Mouse (Mus musculus) brain, embryonic 14.5 days (tissue): ENCODE results near the gene Dnhd1.

ENCODE experiments used
- CTCF ChIP-seq: fragments of 200-500 bp; IDR thresholded peaks from 2 replicates; pipeline ENCODE4 v1.5.1; 2012; ENCODE audit warnings: inconsistent platforms, mild to moderate bottlenecking, moderate library complexity, borderline replicate concordance; ENCODE audit not compliant: insufficient read depth, insufficient read length; ENCODE audit errors: extremely low read depth
- POLR2A ChIP-seq: fragments of 200-500 bp; IDR thresholded peaks from 2 replicates; pipeline ENCODE4 v1.6.1; 2012; ENCODE audit warnings: mild to moderate bottlenecking, inconsistent platforms, borderline replicate concordance; ENCODE audit not compliant: poor library complexity, insufficient read depth, insufficient read length, severe bottlenecking; ENCODE audit errors: extremely low read depth

GRCm38 (mm10) chr7:105733836-105734235, 83.2 kb downstream of the Dnhd1 start:
- no peak for TF ChIP-seq POLR2A
- TF ChIP-seq CTCF, result no peak
